Mouse (Mus musculus) embryo, embryonic 10 days (tissue): ENCODE data around the gene Mtfr1l.

Source experiments
- DNase-seq: peaks from one replicate; pipeline ENCODE4 v3.0.0-alpha.2; 2015; ENCODE audit warnings: low spot score

Gene Mtfr1l

DNA sequence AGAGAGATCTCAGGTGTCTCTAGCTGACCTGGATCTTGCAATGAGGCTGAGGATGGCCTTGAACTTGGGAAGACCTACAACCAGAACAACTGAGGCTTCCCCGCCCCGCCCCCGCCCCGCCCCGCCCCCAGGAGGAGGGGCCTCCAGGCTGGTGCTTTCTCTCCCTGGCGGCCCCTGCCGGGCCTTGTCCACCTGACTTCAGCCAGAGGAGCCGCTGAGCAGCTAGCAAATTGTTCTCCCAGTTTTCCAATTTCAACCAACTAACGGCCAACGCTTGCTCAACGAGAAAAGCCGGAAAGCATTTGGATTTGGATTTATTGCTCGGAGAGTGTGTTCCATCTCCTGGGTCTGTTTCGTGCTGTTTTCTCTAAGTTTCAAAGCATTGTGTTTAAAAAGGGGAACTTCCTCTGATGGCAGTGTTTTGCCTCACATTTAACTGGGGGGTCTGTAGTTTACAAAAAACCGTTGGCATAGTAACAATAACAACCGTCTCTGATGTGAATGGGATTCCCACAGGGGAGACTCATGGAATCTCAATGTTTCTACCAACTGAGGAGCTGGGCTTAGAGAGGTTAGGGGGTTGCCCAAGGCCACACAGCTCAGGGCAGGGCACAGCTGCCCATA is 22.6 kb upstream of the Mtfr1l start:
- no peak for DNase-seq

- peak; percentile 51 for DNase-seq
Measured at GRCm38 (mm10) chr4:134555956-134556580, 20.9 kb upstream of the Mtfr1l start.

- DNase-seq: no peak
Measured at GRCm38 (mm10) chr4:134553631-134554030, 18.4 kb upstream of the Mtfr1l start.

DNA sequence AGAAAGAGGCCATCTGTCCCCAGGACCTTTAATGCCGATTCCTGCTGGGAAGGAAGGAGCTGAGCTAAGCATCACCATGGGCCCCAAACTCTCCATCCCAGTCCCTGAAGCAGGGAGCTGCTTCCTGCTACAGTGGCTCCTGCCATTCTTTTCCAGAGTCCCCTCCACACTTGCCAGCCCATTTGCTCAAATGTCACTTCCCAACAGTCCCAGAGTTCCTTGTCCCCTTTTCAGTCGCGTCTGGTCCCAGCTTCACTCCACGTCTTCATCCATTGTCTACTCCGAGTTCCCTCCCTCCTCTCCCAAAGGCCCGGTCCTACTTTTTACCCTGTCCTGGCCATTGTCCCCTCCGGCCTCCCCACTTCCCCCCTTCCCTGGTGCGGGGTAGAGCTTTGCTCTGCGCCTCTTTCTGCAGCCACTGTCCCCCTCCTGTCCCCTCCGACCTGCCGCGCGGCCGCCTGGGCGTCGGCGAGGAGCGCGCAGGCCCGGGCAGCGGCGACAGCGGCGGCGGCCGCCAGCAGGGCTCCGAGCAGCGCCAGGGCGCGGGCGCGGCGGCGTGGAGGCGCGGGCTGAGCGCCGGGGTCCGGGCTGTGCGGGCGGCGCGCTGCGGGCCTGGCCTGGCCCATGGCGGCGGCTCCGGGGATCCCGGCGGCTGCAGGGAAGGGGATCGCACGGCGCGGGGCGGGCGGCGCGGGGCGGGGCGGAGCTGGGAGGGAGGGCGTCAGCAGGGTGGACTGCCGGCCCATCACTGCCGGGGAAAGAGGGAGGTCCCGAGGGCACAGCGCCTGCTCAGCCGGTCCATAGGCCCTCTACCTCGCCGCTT is 16.5 kb upstream of the Mtfr1l start, which contains the start of gene Selenon:
Gene Selenon, minus strand, starts transcription at position 673 of the 823 bp plus-strand sequence.
- DNase-seq: peak; percentile 79

- no peak for DNase-seq
Measured at GRCm38 (mm10) chr4:134549899-134550298, 14.7 kb upstream of the Mtfr1l start.

DNA sequence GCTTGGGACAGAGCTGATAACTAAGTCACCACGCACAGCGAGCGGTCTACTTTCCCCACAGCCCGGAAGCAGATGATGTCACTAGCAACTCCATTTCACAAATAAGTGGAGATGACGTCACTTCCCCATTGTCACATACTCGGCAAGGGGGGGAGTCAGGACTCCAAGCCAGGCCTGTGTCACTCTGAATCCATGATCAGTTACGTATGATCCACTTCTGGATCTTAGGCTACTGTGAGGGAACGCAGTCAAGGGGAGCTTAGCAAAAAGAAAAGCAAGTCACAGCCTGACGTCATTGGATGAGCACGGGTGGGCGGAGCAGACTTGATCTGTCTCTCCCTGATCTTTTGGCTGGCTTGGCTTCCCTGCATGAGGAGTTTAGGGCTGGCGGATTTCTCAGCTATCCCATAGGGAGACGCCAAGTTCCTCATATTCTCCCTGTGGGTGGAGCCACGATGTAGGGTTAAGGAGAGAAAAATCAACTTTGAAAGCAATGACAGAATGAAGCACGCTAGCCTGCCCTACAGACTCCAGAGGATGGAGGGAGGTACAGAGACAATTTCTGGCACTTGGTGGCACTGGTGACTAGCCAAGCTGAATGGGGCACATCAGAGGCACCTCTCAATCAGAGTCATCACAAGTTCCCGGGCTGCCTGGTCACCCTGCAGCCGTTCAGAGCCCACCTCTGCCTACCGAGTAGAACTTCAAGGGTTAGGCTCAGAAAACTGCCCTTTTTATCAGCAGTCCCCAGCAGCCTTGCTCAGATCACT is 13.2 kb upstream of the Mtfr1l start:
- DNase-seq: no peak

GRCm38 (mm10) chr4:134546814-134547705 is 11.9 kb upstream of the Mtfr1l start:
- no peak for DNase-seq

GRCm38 (mm10) chr4:134543261-134543660 is 8.1 kb upstream of the Mtfr1l start:
- DNase-seq: peak; percentile 85

GRCm38 (mm10) chr4:134542726-134543125 is 7.5 kb upstream of the Mtfr1l start:
- DNase-seq: no peak

DNA sequence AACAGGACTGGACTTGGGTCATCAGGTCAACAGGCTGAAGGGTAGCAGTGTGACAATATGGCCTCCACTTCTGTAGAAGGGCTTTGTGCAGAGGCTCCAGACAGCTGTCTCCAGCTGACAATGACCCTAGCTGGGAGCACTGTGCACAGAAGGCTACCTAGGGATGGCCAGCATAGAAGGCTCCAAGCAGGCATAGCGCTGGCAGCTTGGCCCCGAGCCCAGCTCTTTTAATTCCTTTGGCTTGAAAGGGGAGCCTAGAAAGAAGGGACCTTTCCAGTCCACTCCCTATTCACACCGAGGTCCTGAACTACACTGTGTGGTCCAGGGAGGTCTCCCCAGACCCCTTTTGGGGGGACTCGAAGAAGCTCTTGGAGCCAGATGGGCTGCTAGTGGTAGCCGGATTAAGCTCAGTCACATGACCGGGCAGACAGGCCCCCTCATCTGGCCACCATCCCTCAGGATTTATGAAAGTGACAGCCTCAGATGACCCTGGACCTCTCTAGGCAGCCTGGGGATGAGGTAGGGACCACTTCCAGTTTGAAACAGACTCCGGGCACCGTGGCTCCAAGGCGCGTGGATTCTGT is 3.9 kb upstream of the Mtfr1l start:
- no peak for DNase-seq

GRCm38 (mm10) chr4:134535787-134536151 is 582 bp upstream of the Mtfr1l start:
- no peak for DNase-seq

DNA sequence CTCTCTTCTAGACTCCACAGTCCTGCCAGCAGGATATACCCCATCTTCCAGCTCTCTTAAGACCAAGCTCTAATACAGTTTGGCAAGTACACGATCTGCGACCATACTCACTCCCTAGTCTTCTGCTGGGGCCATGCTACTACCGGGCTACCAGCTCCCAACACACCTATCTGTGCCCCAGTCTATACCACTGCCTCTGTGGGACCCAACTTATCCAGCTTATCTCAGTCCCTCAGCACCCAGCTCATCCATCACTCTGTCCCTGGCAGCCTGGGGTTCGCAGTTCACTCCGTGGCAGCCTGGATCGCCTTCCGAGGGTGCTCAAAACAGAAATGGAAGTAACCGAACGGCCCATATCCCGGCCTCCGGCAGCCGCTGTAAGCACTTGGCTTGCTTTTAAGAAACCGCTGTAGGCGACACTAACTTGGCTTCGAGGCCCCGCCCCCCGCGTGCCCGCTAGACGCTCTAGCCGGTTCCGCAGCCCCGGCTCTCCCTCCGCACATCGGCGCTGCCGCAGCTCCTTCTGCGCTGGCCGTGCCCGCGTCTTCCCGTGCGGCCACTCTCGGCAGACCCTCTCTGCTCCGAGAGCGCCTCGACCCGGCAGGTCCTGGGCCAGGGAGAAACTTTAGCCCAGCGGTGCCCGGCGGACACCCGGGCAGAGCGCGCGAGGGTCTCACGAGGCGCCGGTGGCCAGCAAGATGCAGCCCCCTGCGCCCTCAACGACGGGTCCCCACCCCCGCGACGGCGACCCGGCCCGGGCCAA is 882 bp downstream of the Mtfr1l start:
- peak; percentile 80 for DNase-seq

DNA sequence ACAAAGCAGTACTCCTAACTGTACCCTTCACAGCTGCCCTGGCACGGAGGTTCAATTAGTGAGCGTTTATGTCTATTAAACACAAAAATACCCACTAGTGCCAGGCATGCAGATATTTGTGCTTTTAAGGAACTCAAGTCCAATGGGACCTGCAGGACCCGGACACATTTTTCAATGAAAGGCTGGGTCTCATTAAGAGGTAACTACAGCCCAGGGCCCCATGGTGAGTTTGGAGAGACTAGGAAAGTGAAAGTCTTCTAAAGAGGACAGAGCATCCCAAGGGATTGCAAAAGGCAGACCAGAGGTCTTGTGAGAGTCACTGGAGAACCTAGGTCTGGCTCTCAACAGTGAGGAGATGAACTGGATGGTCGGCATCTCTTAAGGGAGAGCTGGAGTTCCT is 1.8 kb downstream of the Mtfr1l start:
- no peak for DNase-seq

DNA sequence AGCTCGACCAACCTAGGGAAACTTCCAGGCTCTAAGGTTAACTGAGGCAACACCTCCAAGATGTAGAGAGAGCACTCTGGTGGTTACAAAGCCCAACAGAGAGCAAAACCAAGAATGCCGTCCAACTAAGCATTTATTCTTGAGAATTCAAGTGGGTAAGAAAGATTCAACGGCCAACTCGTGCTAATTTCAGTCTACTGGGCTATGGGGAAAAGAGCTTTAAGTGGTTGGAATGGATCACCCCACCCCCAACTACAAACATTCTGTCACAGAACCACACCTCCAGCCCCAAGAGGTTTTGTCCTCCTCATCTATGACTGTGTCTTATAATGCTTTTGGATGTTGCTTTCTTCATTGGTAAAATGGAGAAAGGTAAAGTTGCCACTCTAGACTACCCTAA is 2.3 kb downstream of the Mtfr1l start:
- DNase-seq: no peak

- DNase-seq: no peak
Measured at GRCm38 (mm10) chr4:134526220-134526619, 9.0 kb downstream of the Mtfr1l start.

DNA sequence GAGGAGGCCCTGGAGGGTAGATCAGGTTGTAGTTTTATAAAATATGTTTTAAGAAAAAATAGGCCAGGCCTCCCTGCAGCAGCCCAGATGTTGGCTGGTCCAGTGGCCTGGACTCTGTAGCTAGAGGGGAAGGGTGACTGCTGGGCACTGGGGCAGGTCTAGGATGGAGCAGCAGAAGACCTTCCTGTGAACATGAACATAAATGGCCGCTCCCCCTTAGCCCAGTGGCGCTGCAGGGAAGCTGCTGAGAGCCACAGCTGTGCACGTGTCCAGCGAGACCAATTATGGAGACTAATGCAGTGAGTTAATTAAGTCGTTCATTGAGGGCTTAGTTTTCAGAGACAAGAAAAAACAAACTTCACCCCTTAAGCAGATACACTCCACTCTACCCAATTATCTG is 9.4 kb downstream of the Mtfr1l start:
- DNase-seq: no peak

GRCm38 (mm10) chr4:134523447-134523846 is 11.7 kb downstream of the Mtfr1l start:
- DNase-seq: no peak

- no peak for DNase-seq
Measured at GRCm38 (mm10) chr4:134519281-134519680, 15.9 kb downstream of the Mtfr1l start.

DNA sequence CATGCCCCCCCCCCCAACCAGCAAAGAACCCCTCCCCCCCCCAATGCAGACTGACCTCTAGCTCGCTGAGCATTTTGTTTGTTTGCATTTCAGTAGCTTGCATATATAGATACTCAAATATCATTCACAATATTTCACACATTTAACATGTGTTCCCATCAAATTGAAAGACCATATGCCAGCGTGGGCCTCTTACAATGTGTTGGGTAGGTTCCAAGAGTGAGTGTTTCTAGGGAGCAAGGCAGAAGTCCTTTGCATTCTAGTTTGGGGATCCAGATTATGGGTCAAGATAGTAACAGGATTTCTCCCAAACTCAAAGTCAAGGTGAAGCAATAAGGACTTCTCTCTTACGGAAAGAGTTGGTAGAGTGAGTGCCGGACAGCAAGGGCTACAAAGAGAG is 16.6 kb downstream of the Mtfr1l start:
- no peak for DNase-seq

DNA sequence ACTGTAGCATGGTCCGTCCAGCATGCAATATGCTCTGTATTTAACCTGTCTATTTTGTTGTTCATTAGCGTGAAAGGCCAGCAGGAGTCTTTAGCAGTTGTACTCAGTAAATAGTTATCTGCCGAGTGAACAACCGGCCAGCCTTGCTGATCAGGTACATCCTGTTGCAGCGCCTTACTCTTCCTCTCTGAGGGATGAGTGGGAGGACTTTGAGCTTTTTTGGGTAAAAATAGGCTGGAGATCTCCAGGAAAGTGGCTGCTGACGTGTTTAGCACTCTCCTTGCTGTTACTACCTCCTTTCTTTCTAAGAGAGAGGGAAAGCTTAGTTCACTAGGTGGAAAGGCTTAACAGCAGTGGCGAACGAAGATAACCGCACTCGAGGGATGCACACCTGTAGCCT is 17.5 kb downstream of the Mtfr1l start:
- no peak for DNase-seq
